Mouse (Mus musculus) urinary bladder, postnatal 4 days (tissue): ENCODE results near the gene Tbc1d22a.
"Not testable (repeated sequence)": the region's sequence is repeated elsewhere in the genome, so short reads cannot be mapped to it uniquely, and the experiment has no call there.

Experiments
- DNase-seq, 2 experiments: peaks; one replicate each; pipeline ENCODE4 v3.0.0; 2021 to 2022; ENCODE audit warnings: low spot score in 2 of 2

Gene Tbc1d22a

DNA sequence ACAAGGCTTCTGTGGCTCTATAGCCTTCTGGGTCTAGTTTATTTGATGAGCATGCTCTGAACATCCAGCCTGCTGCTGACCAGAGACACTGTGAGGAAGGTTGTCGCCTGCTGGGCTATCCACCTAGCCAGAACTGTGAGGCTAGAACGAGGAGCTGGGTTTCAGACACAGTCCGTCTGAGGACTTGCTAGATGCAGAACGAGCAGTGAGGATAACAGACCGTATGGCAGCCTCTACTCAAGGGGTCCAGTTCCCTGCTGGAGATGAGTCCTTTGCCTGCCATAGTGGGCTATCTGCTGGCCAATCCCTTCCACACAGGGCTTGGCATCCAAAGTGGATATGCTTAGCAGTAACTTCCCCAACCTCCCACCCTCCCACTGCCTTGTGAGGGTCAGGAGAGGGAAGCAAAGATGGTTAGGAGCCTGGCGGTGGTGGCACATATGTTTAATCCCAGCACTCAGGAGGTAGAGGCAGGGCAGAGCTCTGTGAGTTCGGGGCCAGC lies 10.9 kb upstream of the Tbc1d22a start:
- no peak for DNase-seq

DNA sequence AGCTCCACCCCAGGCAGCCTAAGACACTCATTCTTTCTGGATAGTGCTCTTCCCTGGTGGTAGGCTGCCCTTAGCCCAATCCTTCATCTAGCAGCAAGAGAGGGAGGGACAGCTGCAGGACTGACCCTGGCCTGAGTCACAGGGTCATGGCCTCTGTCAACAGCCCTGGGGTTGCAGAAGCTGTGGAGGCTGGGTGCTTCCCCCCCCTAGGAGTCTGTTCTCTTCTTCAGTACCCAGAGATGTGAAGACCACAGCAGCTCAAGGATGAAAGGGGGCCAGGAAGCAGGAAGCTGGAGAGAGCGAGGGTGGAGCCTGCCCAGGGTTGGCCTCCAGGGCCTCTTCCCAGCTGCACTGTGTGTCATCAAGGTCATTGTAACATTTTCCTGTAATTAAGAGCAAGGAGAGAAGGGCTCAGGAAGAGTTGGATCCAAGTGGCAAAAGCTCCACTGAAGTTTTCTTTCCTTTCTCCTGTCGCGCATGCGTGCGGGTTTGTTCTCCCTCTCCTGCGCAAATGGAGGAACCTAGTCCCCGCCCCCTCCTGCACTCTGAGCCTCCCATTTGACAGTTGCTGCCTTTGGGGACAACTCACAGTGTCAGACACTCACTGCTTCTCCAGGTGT lies 10.2 kb upstream of the Tbc1d22a start:
- no peak for DNase-seq

DNA sequence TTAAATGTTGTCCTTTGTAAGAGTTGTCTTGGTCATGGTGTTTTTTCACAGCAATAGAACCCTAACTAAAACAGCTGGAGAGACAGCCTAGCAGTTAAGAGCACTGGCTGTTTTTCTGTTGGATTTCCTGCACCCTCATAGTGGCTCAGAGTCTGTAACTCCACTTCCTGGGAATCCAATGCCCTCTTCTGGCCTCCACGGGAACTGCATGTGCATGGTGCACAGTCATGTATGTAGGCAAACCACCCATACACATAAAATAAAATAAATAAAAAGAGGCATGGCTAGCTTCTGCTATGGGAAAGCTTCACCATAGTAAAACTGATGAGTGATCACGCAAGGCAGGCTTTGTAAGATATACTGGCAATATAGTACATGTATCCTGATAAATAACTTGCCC lies 9.0 kb upstream of the Tbc1d22a start:
- no peak for DNase-seq

DNA sequence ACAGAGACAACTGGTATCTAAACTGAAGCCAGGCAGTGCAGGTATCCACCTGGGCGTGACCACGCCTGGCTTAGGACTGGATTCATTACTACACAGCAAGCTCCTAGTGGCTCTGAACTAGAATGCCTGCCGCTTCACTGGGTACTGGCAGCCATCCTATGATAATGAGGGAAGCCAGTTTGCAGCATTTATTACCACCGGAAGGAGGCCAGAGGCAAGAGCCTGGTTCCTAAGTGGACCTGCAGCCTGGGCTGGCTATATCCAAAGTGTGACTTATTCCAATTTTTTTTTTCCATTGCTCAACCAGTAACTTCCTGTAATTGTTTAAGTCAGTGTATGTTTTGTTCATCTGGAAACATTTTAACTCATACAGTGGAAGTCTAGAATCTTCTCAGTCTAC lies 7.9 kb upstream of the Tbc1d22a start:
- no peak for DNase-seq

DNA sequence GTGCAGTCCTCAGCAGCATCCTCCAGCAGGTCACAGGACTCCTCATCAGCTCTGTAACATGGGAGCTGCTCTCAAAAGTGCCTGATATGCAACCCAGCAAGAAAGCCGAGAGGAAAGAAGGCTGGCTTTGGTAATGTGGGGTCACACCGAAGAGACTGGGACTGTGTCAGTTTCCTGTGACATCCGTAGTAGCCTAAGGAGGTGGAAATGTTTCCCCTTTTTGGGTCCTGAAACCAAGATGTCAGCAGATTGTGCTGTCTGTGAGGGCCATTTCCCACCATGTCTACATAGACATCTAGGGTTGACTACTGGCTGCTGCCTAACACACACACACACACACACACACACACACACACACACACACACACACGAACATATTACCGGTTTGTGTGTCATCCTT lies 2.1 kb upstream of the Tbc1d22a start:
- not testable (repeated sequence) for DNase-seq

DNA sequence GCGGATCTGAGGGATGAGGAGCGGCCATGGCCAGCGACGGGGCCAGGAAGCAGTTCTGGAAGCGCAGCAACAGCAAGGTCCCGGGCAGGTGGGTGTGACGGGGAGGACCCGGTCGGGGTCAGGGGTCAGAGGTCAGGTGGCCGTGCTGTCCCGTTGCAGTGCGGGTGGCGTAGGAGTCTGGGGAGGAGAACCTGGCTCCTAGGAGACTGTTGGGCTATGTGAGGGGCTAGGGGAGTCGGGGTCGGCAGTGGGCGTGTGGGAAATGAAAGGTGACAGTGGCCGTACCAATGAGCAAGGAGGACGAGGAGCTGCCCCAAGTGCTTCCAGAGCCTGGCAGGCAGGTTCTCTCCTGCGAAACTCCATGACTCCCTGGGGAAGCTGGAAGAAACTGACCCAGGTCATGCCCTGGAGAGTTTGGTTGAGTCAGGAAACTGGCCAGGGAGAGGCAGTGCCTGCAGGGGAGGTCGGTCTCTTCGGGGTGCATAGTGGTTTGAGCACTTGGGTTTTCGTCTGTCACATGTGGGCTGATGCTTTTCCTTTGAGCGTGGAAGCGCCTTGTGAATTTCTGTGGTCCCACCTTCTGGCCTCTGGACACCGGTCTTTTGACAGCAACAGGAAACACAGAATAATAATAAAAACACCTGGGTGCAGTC lies 416 bp downstream of the Tbc1d22a start:
- DNase-seq: no peak

DNA sequence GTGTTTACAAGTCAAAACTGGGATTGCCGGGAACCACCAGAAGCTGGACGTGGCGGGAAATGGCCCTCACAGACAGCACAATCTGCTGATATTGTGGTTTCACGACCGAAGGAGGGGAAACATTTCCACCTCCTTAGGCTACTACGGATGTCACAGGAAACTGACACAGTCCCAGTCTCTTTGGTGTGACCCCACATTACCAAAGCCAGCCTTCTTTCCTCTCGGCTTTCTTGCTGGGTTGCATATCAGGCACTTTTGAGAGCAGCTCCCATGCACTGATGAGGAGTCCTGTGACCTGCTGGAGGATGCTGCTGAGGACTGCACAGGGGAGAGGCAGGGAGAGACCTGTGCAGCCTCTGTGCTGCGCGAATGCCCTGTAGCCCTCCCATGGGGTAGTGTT lies 2.4 kb downstream of the Tbc1d22a start:
- DNase-seq: not testable (repeated sequence)

DNA sequence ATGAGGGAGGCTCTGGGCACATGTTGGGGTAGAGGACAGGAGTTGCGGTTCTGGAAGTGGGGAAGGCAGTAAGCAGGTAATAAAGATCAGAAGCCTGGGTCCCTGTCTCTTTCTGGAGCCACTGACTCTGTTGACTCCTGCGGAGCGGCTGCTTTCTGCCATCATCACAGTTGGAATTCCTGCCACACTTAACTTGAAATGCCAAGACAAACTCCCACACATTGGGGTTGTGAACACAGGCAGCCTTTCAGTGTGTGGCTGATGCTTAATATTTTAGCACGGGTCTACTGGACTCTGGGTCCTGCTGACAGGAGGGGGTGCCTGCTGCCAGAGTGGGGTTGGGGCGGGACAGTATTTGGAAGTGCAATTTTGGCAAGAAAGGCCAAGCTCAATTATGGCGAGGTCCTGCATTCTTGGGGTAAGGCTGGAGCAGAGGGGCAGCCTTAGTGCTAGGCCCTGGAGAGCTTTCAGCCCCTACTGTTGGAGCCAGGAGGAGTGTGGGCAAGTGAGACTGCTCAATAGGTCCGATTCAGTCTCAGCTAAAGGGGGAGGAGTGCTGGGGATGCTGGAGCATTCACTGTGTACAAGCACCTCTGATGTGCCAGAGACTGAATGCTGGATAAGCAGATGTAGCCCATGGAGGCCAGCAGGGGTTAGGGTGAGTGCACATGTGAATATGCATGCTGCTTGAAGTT lies 5.4 kb downstream of the Tbc1d22a start:
- no peak for DNase-seq

DNA sequence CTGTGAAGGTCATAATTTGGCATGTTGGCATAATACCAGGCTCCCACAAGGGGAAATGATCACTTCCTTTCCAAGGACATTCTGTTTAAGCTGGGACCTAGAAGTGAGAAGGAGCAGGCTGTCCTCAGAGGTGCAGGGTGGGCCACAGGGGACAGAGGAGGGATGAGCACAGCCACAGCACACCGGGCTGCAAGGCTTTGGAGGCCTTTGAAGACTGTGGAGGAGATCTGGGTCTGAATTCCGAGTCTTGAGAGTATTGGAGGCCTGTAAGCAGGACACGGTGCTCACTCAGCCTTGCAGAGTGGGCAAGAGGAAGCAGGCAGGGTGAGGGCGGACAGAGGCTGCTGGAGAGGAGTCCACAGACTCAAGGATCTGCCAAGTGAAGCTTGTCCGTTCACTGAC lies 6.0 kb downstream of the Tbc1d22a start:
- no peak for DNase-seq

DNA sequence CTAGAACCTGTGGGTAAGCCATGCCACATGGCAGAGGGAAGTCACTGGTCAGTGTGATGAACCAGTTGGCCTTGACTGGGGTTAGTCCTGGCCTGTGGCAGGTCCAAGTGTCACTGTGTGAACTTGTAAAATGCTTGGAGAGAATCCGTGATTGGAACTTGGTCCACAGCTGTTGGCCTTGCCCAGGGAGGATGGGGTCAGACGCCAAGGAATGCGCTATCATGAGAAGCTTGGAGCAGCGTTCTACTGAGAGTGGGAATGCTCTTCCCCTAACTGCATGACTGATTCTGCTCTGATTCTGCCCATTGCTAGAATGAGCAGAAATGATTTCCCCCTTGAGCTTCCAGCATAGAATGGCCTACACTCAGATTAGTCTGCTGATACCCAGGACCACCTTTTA lies 6.5 kb downstream of the Tbc1d22a start:
- DNase-seq: no peak

DNA sequence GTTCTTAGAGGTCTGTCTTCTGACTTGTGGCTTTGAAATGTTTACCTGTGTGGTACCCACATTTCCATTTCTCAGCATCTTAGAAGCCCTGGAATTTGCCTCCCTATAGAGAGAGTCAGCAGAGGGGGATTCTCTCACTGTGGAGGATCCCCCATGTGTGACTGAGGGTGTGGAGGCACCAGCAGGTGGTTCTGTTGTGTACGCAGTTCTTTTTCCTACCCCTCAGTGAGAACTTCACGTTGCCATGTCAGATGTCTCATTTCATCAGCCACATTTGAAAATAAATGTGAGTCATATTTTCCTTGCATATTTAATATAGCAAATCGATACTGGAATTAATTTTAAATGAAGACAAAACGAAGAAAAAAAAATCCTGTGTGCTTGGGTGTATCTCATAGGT lies 7.1 kb downstream of the Tbc1d22a start:
- DNase-seq: no peak

DNA sequence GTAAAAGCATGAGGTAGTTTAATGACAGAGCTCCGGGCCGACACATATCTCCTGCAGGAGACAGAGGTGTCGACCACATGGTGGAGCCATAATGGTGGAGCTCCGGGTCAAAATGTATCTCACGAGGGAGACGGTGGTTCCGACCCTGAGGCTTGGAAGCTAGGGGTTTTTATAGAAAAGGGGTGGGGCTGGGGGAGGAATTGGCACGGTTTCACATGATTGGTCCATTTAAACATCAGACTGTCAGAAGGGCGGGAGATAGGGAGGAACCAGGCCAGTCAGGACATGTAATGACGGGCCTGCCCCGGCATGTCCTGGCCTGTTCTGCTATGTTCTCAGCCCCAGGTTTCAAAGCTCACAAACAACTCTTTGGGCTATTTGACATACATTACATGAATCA lies 7.6 kb downstream of the Tbc1d22a start:
- DNase-seq: not testable (repeated sequence)

DNA sequence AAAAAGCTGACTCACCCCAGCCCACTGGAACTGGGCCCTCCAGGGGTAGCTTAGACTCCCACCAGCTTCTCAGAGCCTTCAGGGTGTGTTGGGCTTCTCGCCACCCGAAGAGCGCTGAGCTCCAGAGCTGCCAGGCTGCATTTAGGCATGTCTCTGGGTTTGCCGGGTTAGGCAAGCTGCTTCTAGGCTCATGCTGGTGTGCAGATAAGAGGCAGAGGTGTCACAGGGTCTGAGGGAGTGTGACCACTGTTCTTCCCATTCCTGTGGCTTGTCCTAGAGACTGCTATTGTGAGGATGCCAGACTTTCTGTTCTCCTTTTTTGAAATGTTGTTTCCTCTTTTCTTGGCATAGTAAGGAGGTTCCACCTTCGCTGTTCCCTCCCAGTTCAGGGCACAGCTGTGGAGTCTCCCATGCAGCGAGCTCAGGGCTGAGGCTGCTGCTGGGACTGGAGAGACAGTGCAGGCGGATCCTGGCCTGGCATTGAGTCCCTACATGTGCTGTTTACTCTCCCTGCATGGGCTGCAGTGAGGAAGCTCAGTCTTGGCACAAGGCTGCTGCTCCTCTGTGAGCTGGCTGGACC lies 10.8 kb downstream of the Tbc1d22a start:
- DNase-seq: no peak

DNA sequence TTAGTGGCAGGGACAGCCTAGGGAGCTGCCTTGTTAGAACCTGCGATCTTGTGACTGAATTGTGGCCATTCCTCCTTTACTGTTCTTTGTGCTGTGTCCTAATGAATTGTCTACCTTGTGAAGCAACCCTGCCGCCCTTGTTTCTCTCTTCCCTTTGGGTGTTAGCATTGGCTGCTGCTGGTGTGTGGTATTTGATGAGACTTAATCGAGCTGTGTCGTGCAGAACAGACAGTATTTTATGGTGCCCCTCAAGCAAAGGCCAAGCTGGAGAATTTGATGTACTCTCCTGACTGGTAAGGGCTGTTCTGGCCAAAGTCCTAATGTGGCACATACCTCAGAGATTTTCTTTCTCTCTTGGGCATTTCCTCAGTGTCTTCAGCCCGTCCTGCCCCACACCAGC lies 12.0 kb downstream of the Tbc1d22a start:
- no peak for DNase-seq

DNA sequence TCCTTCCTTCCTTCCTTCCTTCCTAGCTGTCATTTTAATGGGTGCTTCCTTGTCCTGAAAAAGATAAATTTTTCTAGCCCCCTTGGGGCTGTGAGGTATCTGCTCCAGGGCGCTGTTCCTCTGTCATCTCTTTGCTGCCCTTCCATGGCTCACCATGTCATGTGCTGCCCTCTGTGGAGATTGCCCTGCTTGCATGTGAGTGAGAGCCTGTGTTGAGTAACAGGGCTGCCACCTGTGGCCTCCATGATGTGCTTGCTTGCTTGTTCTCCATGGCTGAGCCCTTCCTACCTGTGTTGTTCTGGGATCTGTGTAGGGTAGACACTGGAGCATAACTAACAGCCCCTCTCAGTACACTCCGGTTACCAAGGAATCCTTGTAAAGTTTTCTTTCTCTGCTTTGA lies 12.7 kb downstream of the Tbc1d22a start:
- DNase-seq: no peak

DNA sequence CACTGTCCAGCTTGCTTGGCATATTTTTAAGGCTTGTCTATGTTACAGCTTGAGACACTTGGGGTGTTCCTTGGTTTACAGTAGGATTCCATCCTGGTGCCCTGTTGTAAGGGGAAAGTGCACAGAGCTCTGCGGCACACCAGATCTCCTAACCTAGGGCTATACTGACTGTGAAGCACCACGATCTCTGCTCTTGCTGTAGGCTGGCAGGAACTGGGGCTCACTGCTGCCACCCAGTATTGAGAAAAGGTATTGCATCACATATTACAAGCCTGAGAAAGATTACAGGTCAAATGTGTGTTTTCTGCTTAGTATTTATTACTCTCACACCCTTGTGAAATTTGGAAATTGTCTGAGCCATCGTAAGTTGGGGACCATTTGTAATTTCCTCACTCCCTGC lies 13.9 kb downstream of the Tbc1d22a start:
- no peak for DNase-seq

DNA sequence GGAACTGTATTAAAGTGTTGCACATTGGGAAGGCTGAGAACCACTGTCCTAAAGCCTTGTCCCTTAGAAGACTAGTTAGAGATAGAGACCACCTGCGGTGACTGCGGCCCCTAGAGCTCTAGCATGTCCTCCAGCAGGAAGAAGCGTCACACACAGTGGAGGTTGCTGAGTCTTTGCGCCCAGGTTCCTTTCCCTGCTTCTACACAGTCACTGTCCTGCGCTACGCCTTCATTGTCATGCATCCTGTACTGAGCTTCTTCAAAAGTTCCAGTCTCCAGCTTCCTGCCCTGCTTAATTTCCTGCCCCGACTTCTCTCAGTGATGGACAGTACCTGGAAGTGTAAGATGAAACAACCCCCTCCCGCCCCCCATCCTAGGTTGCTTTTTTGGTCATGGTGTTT lies 14.8 kb downstream of the Tbc1d22a start:
- DNase-seq: no peak

DNA sequence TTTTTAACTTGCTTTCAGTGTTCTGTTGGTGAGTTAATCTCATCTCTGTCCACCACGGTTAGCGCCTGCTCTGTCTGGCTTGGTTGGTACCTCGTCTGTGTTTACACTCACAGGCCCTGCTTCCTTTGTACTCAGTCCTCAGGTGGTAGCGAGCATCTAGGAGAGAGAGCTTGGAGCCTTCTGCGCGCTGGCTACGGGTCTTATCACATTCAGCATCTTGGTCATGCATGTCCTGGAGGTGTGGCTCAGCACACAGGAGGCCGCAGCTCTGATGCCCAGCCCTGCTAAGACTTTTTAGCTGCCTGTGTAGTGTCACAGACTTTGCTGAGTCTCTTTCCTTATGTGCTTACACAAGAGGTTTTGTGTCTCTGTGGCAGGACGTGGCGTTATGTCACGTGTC lies 15.4 kb downstream of the Tbc1d22a start:
- DNase-seq: no peak

DNA sequence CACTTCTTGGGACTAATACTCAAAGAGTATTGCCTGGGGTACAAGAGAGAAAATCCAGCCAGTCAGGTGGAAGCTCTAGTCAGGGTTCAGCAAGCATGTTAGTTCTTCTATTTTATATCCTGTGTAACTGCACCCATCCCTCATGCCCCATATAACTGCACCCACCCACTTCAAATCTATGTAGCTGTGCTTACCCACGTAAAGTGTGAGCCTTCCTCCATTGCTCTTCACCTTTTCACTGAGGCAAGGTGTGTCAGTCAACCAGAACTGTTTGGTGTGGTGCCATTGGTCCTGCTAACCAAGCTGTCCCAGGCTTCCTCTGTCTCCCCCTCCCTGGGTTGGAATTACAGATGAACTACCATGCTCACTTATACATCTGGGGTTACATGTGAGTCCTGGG lies 16.9 kb downstream of the Tbc1d22a start:
- no peak for DNase-seq

DNA sequence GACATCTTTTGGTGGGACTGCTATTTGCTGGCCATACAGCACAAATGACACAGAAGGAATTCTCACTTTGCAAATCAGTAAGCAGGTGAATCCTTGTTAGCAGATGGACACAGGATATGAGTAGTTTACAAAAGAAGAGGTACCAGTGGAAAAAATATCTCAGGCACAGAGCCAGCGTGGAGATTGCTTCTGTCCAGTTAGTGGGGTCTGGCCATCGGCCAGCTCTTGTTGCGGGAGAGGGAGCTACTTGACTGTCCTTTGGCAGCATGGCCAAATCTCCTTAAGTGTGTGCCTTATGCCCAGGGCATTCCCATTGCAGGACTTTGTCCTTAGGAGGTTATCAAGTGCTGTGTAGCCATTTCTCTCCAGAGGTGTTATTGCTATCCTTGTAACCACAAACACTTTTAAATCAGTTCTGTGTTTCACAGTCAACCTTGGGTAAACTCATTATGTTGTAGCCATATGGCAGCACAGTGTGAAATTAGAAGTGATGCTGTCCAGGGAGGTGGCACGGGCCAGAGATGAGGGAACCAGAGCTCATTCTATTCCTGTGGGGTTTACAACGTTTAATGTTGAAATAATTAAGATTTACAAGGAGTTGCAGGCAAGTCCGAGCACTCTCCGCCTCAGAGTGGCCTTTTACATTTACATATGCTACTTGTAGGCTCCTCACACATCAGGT lies 17.7 kb downstream of the Tbc1d22a start:
- no peak for DNase-seq

DNA sequence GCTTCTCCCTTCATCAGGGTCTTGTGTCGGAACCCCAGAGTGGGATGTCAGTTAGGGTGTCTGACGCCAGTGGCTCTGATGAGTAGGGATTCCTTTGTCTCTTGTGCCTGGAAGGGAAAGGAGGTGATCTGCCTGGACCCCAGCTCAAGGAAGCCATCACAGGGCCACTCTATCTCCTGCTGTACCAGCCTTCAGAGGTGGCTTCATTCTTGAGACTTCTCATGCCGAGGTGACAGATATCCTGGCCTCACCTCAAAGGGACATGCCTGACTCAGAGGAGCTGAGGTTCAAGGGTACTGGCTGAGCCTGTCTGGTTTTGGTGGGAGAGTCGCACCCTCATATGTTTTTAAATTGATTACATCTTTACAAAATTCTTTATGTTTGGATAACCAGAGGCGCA lies 19.7 kb downstream of the Tbc1d22a start:
- no peak for DNase-seq
